27 mouse cellular contexts compared by ENCODE assay signal in genomic region chr5:66869545-66869944, GRCm38 (mm10).
"Had no signal": no experiment of that assay in that cellular context is flagged by ENCODE, and none has a peak within 500 bp of the region (broad histone marks: within the 10 kb centered on the region; RNA-seq: fewer than 3 reads in every experiment).

No protein-coding gene starts in this region.

- DNase-seq: cerebellum, adult 8-10 months; cerebellum, adult 9-10 months; cerebellum, adult 9-11 months; cerebellum, postnatal 10 days; cerebellum, postnatal 14 days; cerebellum, postnatal 25 days; cerebellum, postnatal 36 days; embryo, embryonic 11 days; forebrain, postnatal 0 days; gastrocnemius, adult 2 months; gastrocnemius, postnatal 10 days; gastrocnemius, postnatal 14 days; gastrocnemius, postnatal 25 days; gastrocnemius, postnatal 36 days; heart, adult 11 months; heart, adult 18-20 months; heart, adult 2 months had no signal

- H3K4me2 ChIP-seq: embryonic facial prominence, embryonic 12.5 days; embryonic facial prominence, embryonic 13.5 days; embryonic facial prominence, embryonic 15.5 days; forebrain, embryonic 12.5 days; forebrain, embryonic 13.5 days; forebrain, embryonic 15.5 days had no signal

- H3K9ac ChIP-seq: embryonic facial prominence, embryonic 12.5 days; embryonic facial prominence, embryonic 13.5 days; embryonic facial prominence, embryonic 15.5 days; forebrain, embryonic 12.5 days; forebrain, embryonic 13.5 days; forebrain, embryonic 15.5 days; forebrain, postnatal 0 days had no signal

- H3K27ac ChIP-seq: embryonic facial prominence, embryonic 10.5 days; embryonic facial prominence, embryonic 12.5 days; embryonic facial prominence, embryonic 13.5 days; embryonic facial prominence, embryonic 15.5 days; forebrain, embryonic 12.5 days; forebrain, embryonic 13.5 days; forebrain, embryonic 15.5 days; gastrocnemius, adult 2 months; heart, adult 2 months had no signal

- ATAC-seq: forebrain, embryonic 13.5 days; forebrain, embryonic 14.5 days; forebrain, embryonic 15.5 days; forebrain, embryonic 16.5 days; forebrain, postnatal 0 days had no signal

- H3K27me3 ChIP-seq: embryonic facial prominence, embryonic 12.5 days; embryonic facial prominence, embryonic 13.5 days; embryonic facial prominence, embryonic 15.5 days; forebrain, embryonic 12.5 days; forebrain, embryonic 13.5 days; forebrain, embryonic 15.5 days had no signal

- H3K4me1 ChIP-seq: embryonic facial prominence, embryonic 12.5 days; embryonic facial prominence, embryonic 15.5 days had no signal

- H3K36me3 ChIP-seq: embryonic facial prominence, embryonic 10.5 days; embryonic facial prominence, embryonic 12.5 days; embryonic facial prominence, embryonic 15.5 days; forebrain, embryonic 12.5 days; forebrain, embryonic 15.5 days had no signal

- H3K9me3 ChIP-seq: embryonic facial prominence, embryonic 10.5 days; embryonic facial prominence, embryonic 12.5 days; embryonic facial prominence, embryonic 13.5 days; embryonic facial prominence, embryonic 15.5 days; forebrain, embryonic 12.5 days; forebrain, embryonic 13.5 days; forebrain, embryonic 15.5 days had no signal

- H3K4me3 ChIP-seq: embryonic facial prominence, embryonic 10.5 days; embryonic facial prominence, embryonic 12.5 days; embryonic facial prominence, embryonic 13.5 days; embryonic facial prominence, embryonic 15.5 days; erythroblast, embryonic 14.5 days; forebrain, embryonic 12.5 days; forebrain, embryonic 13.5 days; forebrain, embryonic 15.5 days; gastrocnemius, adult 2 months; heart, adult 2 months had no signal
